Mouse (Mus musculus): ENCODE data around the gene Hmgcll1. TPM values are rescaled to one million over a fixed set of nuclear protein-coding genes. Genes with fewer than 3 reads are reported as not detected.

Hmgcll1 gene
- total and polyA plus RNA-seq, 2 experiments from 2014 or later = 18.9 to 32.4 TPM

DNA sequence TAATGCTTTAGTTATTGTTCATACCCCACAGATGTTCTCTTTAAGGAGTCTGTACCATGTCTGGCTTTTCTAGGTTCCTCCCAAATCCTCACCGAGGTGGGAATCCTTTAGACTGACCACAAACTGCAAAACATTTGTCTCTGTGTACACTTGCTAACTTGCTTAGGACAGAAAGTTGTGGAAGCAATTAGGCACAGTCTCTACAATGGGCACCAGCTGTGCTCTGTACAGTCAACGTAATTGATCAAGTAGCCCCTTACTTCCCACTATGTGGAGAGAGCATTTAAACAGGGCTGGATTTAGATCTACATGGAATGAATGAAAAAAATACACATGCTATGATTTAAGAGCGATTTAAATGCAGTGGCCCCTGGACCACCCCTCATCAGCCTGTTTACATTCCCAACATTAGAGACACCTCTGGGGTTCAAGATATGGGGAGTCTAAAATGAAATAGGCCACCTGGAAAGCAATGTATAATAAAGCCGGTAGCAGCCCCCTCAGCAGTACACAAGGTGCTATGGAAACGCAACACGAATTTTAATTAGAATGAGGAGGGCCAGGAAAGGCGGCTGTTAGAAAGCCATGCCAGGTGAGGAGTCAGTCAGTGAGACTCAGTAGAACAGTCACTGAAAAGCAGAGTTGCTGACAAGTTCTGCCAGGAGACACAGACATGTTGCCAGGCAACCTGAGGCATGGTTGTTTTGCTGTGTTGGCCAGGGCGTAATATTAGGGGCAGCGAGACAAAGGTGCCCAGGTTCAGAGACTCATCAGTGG, 23.9 kb downstream of the Hmgcll1 start:
- H3K9ac ChIP-seq (replicated peaks; ENCODE audit: low read length, poor library complexity, severe bottlenecking) = no peak overlapping the region; the same call in 1 of the 2 replicates
- H3K36me3 ChIP-seq (ENCODE audit: insufficient read depth, low read length) = no peaks in the 10 kb centered on the region
- H3K4me1 ChIP-seq (ENCODE audit: insufficient read depth, low read length) = no peaks in the 10 kb centered on the region
- H3K27ac ChIP-seq (ENCODE audit: low read depth, low read length) = no peak overlapping the region
- no peak for TF ChIP-seq CTCF (IDR thresholded peaks at IDR 0.05)
- H3K4me3 ChIP-seq (ENCODE audit: low read depth, low read length) = no peak overlapping the region
- 57% methylated on average over 9 of the region's 9 CpGs for WGBS
- H3K9me3 ChIP-seq (ENCODE audit: low read length) = no peaks in the 10 kb centered on the region
- DNase-seq (ENCODE audit: low spot score) (peak; percentile 46), ATAC-seq (ENCODE audit: low FRiP score) (peak; percentile 32; the same call in 1 of the 2 replicates)
- H3K4me2 ChIP-seq (ENCODE audit: low read depth, low read length, poor library complexity, severe bottlenecking) = no peak overlapping the region
- H3K27me3 ChIP-seq (ENCODE audit: insufficient read depth, low read length) = no peaks in the 10 kb centered on the region

DNA sequence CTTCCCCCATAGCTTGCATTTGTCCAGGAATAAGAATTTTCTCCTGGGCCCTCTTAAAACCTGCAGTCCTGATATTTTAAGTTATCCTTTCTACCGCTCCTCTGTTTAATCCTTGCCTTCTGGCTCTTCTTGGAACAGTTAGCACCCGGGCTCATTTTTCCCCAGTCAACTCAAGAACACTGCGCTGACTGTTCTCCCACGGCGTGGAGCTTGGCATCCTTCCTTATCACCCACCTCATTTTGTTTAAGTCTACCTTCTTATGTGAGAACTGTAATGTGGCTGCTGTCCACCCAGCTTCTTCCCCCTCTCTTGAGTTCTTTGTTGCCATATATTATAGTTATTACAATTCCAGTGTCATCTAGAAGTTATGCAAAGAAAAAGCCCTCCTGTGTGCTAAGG, 25.1 kb downstream of the Hmgcll1 start:
- no peaks in the 10 kb centered on the region for H3K27me3 ChIP-seq (ENCODE audit: insufficient read depth, low read length)
- no peaks in the 10 kb centered on the region for H3K4me1 ChIP-seq (ENCODE audit: insufficient read depth, low read length)
- ATAC-seq (ENCODE audit: low FRiP score) = no peak
- H3K27ac ChIP-seq (ENCODE audit: low read depth, low read length) = no peak overlapping the region
- 84% methylated on average over 5 of the region's 5 CpGs for WGBS
- H3K4me3 ChIP-seq (ENCODE audit: low read depth, low read length) = no peak overlapping the region
- no peak for TF ChIP-seq CTCF (IDR thresholded peaks at IDR 0.05)
- no peaks in the 10 kb centered on the region for H3K36me3 ChIP-seq (ENCODE audit: insufficient read depth, low read length)
- no peak overlapping the region for H3K4me2 ChIP-seq (ENCODE audit: low read depth, low read length, poor library complexity, severe bottlenecking)
- DNase-seq (ENCODE audit: low spot score) = no peak
- no peak overlapping the region for H3K9ac ChIP-seq (replicated peaks; ENCODE audit: low read length, poor library complexity, severe bottlenecking)
- H3K9me3 ChIP-seq (ENCODE audit: low read length) = no peaks in the 10 kb centered on the region

DNA sequence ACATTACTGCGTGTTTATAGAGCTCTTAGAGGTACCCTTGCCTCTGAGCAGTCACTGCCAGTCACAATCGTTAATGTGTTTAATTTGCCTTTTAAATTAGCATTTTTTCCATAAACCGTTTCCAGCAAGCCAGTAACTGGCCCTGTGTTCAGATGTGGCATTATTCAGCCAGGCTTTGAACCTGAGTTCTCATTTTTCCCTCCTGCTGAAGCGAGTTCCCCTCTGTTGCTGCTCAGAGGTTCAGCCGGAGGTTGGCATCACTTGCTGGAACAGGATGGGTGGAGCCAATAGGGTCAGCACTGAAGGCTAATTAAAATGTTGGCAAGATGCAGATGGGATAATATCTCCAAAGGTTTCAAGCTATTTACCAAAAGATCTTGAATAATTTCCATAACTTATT, 28.7 kb downstream of the Hmgcll1 start:
- Histone ChIP-seq H3K4me2 (ENCODE audit: low read depth, low read length, poor library complexity, severe bottlenecking) (no peak overlapping the region), H3K9me3 (ENCODE audit: low read length) (no peaks in the 10 kb centered on the region), H3K27ac (ENCODE audit: low read depth, low read length) (no peak overlapping the region), H3K9ac (replicated peaks; ENCODE audit: low read length, poor library complexity, severe bottlenecking) (no peak overlapping the region), H3K36me3 (ENCODE audit: insufficient read depth, low read length) (no peaks in the 10 kb centered on the region), H3K27me3 (ENCODE audit: insufficient read depth, low read length) (no peaks in the 10 kb centered on the region), H3K4me3 (ENCODE audit: low read depth, low read length) (no peak overlapping the region), H3K4me1 (ENCODE audit: insufficient read depth, low read length) (no peaks in the 10 kb centered on the region)
- DNase-seq (ENCODE audit: low spot score) (no peak), ATAC-seq (ENCODE audit: low FRiP score) (no peak)
- TF ChIP-seq CTCF (IDR thresholded peaks at IDR 0.05) = no peak
- 48% methylated on average over 5 of the region's 5 CpGs for WGBS

DNA sequence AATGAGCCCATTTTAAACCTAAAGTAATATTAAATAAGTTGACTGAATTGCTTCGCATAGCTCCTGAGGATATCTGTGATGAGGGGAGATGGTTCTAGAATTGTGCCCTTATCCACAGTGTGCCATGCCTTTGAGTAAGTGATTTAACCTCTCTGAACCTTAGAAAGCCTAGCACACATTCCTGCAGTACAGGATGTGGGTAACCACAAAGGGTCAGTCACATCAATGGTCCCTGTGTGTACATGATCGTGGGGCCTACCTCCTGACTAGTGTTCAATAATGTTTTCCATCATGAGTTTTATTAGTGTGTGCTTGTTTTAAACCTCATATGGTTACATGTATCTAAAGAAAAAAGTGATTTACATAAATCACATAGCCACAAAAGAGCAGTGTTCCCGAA, 46.3 kb downstream of the Hmgcll1 start:
- H3K36me3 ChIP-seq (ENCODE audit: insufficient read depth, low read length) = no peaks in the 10 kb centered on the region
- ATAC-seq (ENCODE audit: low FRiP score) (no peak), DNase-seq (ENCODE audit: low spot score) (no peak)
- no peak overlapping the region for H3K27ac ChIP-seq (ENCODE audit: low read depth, low read length)
- no peak overlapping the region for H3K4me2 ChIP-seq (ENCODE audit: low read depth, low read length, poor library complexity, severe bottlenecking)
- no peaks in the 10 kb centered on the region for H3K27me3 ChIP-seq (ENCODE audit: insufficient read depth, low read length)
- no peaks in the 10 kb centered on the region for H3K4me1 ChIP-seq (ENCODE audit: insufficient read depth, low read length)
- H3K4me3 ChIP-seq (ENCODE audit: low read depth, low read length) = no peak overlapping the region
- H3K9ac ChIP-seq (replicated peaks; ENCODE audit: low read length, poor library complexity, severe bottlenecking) = no peak overlapping the region
- no peaks in the 10 kb centered on the region for H3K9me3 ChIP-seq (ENCODE audit: low read length)
- no peak for TF ChIP-seq CTCF (IDR thresholded peaks at IDR 0.05)
- 69% methylated on average over 3 of the region's 3 CpGs for WGBS

DNA sequence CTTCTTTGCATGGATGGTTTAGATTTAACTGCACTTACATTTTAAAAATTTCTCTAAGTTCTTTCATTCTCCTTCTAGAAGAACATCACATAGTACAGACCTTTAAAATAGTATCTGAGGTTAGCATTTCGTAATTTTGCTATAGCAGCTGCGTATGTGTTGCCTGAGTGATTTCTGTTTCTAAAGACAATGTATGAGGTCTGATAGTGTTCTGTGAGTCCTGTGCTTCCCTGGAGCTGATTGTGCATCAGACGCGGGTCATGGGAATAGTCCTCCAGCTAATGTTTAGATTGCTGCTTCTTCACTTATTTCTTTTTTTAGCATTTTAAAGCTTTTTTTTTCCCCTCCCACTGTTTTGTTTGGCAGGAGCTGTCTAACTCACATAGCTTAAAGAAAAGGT, 46.8 kb downstream of the Hmgcll1 start:
- H3K9ac ChIP-seq (replicated peaks; ENCODE audit: low read length, poor library complexity, severe bottlenecking) = no peak overlapping the region
- WGBS = 76% methylated on average over 4 of the region's 4 CpGs
- no peak overlapping the region for H3K4me3 ChIP-seq (ENCODE audit: low read depth, low read length)
- no peaks in the 10 kb centered on the region for H3K9me3 ChIP-seq (ENCODE audit: low read length)
- no peaks in the 10 kb centered on the region for H3K36me3 ChIP-seq (ENCODE audit: insufficient read depth, low read length)
- no peak for DNase-seq (ENCODE audit: low spot score)
- ATAC-seq (ENCODE audit: low FRiP score) = no peak
- H3K27ac ChIP-seq (ENCODE audit: low read depth, low read length) = no peak overlapping the region
- H3K4me1 ChIP-seq (ENCODE audit: insufficient read depth, low read length) = no peaks in the 10 kb centered on the region
- no peak for TF ChIP-seq CTCF (IDR thresholded peaks at IDR 0.05)
- H3K4me2 ChIP-seq (ENCODE audit: low read depth, low read length, poor library complexity, severe bottlenecking) = no peak overlapping the region
- no peaks in the 10 kb centered on the region for H3K27me3 ChIP-seq (ENCODE audit: insufficient read depth, low read length)

DNA sequence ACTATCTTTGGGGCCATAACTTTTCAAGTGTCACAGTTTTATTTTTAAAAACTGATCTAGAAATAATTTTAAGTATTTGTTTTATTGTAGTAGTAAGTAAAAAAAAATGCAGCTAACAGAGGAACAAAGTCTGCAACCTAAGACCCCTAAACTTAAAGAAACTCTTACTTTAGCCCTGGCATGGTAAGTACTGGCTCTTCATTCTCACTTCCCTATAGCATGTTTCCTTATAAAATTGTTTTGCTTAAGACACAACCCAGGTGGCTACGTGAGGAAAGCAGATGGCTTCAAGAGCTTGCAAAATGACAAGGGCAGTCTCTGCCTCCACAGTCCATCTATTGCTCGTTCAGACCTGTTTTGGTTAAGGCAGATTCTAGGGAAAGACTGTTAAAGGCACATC, 49.5 kb downstream of the Hmgcll1 start:
- Histone ChIP-seq H3K4me2 (ENCODE audit: low read depth, low read length, poor library complexity, severe bottlenecking) (no peak overlapping the region), H3K36me3 (ENCODE audit: insufficient read depth, low read length) (no peaks in the 10 kb centered on the region), H3K4me3 (ENCODE audit: low read depth, low read length) (no peak overlapping the region), H3K9ac (replicated peaks; ENCODE audit: low read length, poor library complexity, severe bottlenecking) (no peak overlapping the region), H3K27me3 (ENCODE audit: insufficient read depth, low read length) (no peaks in the 10 kb centered on the region), H3K9me3 (ENCODE audit: low read length) (no peaks in the 10 kb centered on the region), H3K27ac (ENCODE audit: low read depth, low read length) (no peak overlapping the region), H3K4me1 (ENCODE audit: insufficient read depth, low read length) (no peaks in the 10 kb centered on the region)
- no peak for ATAC-seq (ENCODE audit: low FRiP score)
- 82% methylated on average over 2 of the region's 2 CpGs for WGBS
- TF ChIP-seq CTCF (IDR thresholded peaks at IDR 0.05) = no peak
- DNase-seq (ENCODE audit: low spot score) = no peak
